Mouse (Mus musculus): ENCODE data around the gene Hus1b. TPM values are rescaled to one million over a fixed set of nuclear protein-coding genes. Genes with fewer than 3 reads are reported as not detected.

Gene Hus1b
- total and polyA plus RNA-seq, 3 experiments = 0.08 to 0.19 TPM; not detected in 1

DNA sequence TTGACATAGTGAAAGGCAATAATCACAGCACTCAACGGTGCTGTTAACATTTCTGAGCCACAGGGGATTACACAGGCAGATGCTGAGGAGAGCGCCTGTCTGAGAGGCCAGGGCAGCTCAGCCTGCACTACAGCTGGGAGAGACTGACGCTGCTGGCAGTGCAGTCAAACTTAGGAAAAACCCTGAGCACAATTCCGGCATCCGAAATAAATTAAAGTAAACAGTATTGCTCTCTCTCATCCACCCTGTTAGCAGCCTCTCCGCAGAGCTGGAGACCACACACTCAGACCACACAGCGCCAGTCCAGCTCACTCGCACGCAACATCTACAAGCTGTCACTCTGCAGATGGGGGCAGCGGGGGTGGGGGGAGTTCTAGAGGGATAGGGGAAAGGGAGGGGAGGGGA lies 18.9 kb upstream of the Hus1b start:
- Histone ChIP-seq H3K9ac (ENCODE audit: control insufficient read depth, low read depth, low read length, poor library complexity, severe bottlenecking) (no peak overlapping the region), H3K9me3 (replicated peaks; ENCODE audit: insufficient read depth, low read length) (no peaks in the 10 kb centered on the region), H3K36me3 (ENCODE audit: control insufficient read depth in 1 of 2, insufficient read depth in 2 of 2, low read length in 2 of 2) (peaks cover 0 to 17% of the 10 kb centered on the region in 2 experiments; a peak in 2 of 4 replicates), H3K4me3 (ENCODE audit: control insufficient read depth in 1 of 2, insufficient read depth in 1 of 2, low read depth in 2 of 2, low read length in 2 of 2) (no peak overlapping the region), H3K27ac (ENCODE audit: control insufficient read depth, low read depth, low read length) (no peak overlapping the region), H3K4me1 (ENCODE audit: control insufficient read depth in 1 of 2, insufficient read depth in 2 of 2, low read length in 2 of 2) (peaks cover 8 to 14% of the 10 kb centered on the region in 2 experiments), H3K79me2 (ENCODE audit: control insufficient read depth, insufficient read depth, low read length, poor library complexity) (peaks cover 38% of the 10 kb centered on the region), H3K27me3 (ENCODE audit: control insufficient read depth in 1 of 2, insufficient read depth in 2 of 2, low read length in 2 of 2) (no peaks in the 10 kb centered on the region)
- no peak for TF ChIP-seq CHD1 (IDR thresholded peaks at IDR 0.05; ENCODE audit: low read depth, low read length)
- TF ChIP-seq MAX (IDR thresholded peaks at IDR 0.05; ENCODE audit: low read length) = no peak
- no peak for TF ChIP-seq E2F4 (IDR thresholded peaks at IDR 0.05; ENCODE audit: borderline replicate concordance, low read depth, low read length)
- TF ChIP-seq USF2 (IDR thresholded peaks at IDR 0.05; ENCODE audit: borderline replicate concordance in 1 of 2, insufficient read depth in 1 of 2, low read depth in 1 of 2, low read length in 2 of 2) = no peak
- no peak for TF ChIP-seq MYB (IDR thresholded peaks at IDR 0.05; ENCODE audit: low read depth, low read length)
- no peak for TF ChIP-seq RCOR1 (IDR thresholded peaks at IDR 0.05; ENCODE audit: low read depth, low read length)
- no peak for TF ChIP-seq RAD21 (IDR thresholded peaks at IDR 0.05; ENCODE audit: low read depth, low read length)
- TF ChIP-seq HCFC1 (IDR thresholded peaks at IDR 0.05; ENCODE audit: low read depth, low read length) = no peak
- TF ChIP-seq JUND (IDR thresholded peaks at IDR 0.05; ENCODE audit: low read depth, low read length) = no peak
- no peak for DNase-seq (ENCODE audit: low read depth, low spot score)

DNA sequence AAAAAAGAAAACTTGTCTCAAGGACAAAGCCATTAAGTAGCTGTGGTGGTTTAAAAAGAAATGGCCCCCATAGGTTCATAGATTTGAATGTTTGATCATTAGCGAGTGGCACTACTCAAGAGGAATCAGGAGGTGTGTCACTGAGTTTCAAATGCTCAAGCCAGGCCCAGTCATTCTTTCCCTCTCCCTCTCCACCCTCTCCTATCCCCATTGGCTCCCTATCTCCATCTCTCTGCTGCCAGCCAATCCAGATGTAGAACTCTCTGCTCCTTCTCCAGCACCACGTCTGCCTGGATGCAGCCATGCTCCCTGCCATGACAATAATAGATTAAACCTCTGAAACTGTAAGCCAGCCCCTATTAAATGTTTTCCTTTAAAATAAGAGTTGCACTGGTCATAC lies 14.4 kb upstream of the Hus1b start:
- peaks cover 5 to 6% of the 10 kb centered on the region in 2 experiments for H3K36me3 ChIP-seq (ENCODE audit: control insufficient read depth in 1 of 2, insufficient read depth in 2 of 2, low read length in 2 of 2)
- H3K9ac ChIP-seq (ENCODE audit: control insufficient read depth, low read depth, low read length, poor library complexity, severe bottlenecking) = no peak overlapping the region
- peaks cover 0 to 5% of the 10 kb centered on the region in 2 experiments; a peak in 2 of 4 replicates for H3K4me1 ChIP-seq (ENCODE audit: control insufficient read depth in 1 of 2, insufficient read depth in 2 of 2, low read length in 2 of 2)
- H3K79me2 ChIP-seq (ENCODE audit: control insufficient read depth, insufficient read depth, low read length, poor library complexity) = peaks cover 15% of the 10 kb centered on the region
- DNase-seq (ENCODE audit: low read depth, low spot score) = no peak
- H3K27ac ChIP-seq (ENCODE audit: control insufficient read depth, low read depth, low read length) = no peak overlapping the region
- H3K27me3 ChIP-seq (ENCODE audit: control insufficient read depth in 1 of 2, insufficient read depth in 2 of 2, low read length in 2 of 2) = no peaks in the 10 kb centered on the region
- no peaks in the 10 kb centered on the region for H3K9me3 ChIP-seq (replicated peaks; ENCODE audit: insufficient read depth, low read length)
- TF ChIP-seq SIN3A (IDR thresholded peaks at IDR 0.05; ENCODE audit: low read length) (no peak), EP300 (IDR thresholded peaks at IDR 0.05; ENCODE audit: low read depth in 1 of 2, low read length in 2 of 2) (no peak), USF2 (IDR thresholded peaks at IDR 0.05; ENCODE audit: borderline replicate concordance in 1 of 2, insufficient read depth in 1 of 2, low read depth in 1 of 2, low read length in 2 of 2) (no peak), MYC (IDR thresholded peaks at IDR 0.05; ENCODE audit: low read depth, low read length) (no peak), TAL1 (IDR thresholded peaks at IDR 0.05; ENCODE audit: low read length) (no peak), TCF12 (IDR thresholded peaks at IDR 0.05; ENCODE audit: low read depth, low read length) (no peak), NELFE (IDR thresholded peaks at IDR 0.05; ENCODE audit: low read depth, low read length) (no peak), ZKSCAN1 (IDR thresholded peaks at IDR 0.05; ENCODE audit: low read depth, low read length) (no peak), ZC3H11A (IDR thresholded peaks at IDR 0.05; ENCODE audit: low read depth, low read length) (no peak), ETS1 (IDR thresholded peaks at IDR 0.05; ENCODE audit: low read depth, low read length) (no peak), POLR2AphosphoS2 (IDR thresholded peaks at IDR 0.05; ENCODE audit: low read length) (no peak)
- no peak overlapping the region for H3K4me3 ChIP-seq (ENCODE audit: control insufficient read depth in 1 of 2, insufficient read depth in 1 of 2, low read depth in 2 of 2, low read length in 2 of 2)

All from MEL (cell line).